Mouse (Mus musculus) urinary bladder, adult 2 months (tissue): ENCODE measurements around the gene Cpm. TPM values are rescaled to one million over a fixed set of nuclear protein-coding genes. Genes with fewer than 3 reads are reported as not detected.

Experiments
- DNase-seq: peaks from one replicate; pipeline ENCODE4 v3.0.0; 2022; ENCODE audit warnings: low spot score
- polyA plus RNA-seq: library from polyadenylated mRNA; depleted of rRNA; stranded (reverse); fragments of >200 nt; gene quantifications from 2 replicates; pipeline ENCODE4 v1.2.3, GENCODE M21; 2012

Cpm gene
- polyA plus RNA-seq, 1 experiment, result 4.1 TPM

DNA sequence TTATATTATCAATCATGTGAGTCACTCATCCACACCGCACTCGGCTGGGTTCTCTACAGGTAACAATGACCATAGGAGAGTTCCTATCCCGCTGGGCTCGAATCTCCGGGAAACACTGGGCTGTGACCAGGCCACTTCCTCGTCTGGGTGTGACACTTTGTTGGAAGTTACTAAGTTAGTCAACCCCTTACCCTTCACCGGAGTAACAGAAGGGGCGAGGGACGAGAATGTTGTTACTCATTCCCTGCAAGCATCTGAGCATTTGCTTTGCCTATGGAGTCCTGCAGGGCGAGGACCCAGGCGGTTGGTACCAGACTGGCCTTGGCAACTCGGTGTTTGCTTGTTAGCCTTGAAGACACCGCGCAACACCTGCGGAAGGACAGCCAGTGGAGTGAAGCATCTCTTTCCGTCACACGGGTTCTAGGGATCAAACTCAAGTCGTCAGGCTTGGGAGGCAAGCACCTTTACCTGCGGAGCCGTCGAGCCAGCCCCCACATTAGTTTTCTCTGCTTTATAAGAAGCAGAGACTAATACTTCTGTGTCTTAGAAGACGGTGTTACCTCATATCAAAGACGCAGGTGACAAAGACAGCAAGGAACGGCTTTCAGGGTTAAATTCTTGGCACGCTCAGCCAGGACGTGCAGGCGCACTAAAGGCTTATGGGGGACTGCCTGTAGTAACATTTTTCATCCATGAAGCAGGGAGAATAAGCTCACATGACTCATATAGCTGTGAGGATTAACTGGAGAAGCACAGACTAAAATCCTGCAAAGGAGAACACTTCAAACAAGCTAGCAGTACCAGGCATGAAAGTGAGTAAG is 10.0 kb upstream of the Cpm start:
- no peak for DNase-seq

DNA sequence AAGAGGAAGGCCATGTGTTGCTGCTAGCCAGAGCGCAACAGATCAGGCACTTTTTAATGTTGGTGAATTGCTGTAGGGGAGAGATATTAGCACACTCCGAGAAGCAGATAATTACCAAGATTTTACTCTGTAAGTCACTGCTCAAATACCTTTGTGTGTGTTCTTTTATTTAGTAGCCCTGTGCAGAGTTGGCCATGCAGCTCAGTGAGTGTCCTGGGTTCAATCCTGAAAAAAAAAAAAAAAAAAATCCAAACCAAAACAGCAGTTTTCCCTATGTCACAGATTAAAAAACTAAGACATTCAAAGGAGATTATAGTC is 9.5 kb upstream of the Cpm start:
- no peak for DNase-seq

DNA sequence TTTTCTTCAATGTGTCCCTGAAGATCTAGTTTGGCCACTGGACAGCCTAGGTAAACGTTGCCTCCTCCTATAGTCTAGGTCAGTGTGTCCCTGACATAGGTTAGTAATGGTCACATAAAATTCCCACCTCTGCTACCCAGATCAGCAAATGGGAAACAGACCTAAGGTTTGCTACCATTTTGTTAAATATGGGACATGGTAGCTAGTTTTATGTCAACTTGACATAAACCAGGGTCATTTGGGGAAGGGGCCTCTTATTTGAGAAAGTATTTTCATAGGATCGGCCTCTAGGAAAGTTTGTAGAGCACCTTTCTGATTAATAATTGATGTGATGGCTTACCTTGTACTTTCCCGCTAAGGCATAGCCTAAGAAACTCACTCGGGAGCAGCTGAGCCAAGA is 8.8 kb upstream of the Cpm start:
- no peak for DNase-seq

DNA sequence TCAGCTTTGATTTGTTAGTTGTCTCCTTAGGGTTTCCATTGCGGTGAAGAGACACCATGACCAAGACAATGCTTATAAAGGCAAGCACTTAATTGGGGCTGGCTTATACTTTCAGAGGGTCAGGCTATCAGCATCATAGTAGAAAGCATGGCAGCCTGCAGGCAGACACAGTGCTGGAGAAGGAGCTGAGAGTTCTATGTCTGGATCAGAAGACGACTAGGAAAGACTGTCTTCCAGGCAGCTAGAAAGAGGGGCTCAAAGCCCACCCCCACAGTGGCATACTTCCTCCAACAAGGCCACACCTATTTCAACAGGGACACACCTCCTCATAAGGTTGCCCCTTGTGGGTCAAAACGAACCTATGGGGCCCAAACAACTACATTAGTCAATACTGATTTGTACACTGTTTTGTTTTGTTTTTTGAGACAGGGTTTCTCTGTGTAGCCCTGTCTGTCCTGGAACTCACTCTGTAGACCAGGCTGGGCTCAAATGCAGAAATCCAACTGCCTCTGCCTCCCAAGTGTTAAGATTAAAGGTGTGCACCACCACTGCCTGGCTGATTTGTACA is 8.3 kb upstream of the Cpm start:
- no peak for DNase-seq

DNA sequence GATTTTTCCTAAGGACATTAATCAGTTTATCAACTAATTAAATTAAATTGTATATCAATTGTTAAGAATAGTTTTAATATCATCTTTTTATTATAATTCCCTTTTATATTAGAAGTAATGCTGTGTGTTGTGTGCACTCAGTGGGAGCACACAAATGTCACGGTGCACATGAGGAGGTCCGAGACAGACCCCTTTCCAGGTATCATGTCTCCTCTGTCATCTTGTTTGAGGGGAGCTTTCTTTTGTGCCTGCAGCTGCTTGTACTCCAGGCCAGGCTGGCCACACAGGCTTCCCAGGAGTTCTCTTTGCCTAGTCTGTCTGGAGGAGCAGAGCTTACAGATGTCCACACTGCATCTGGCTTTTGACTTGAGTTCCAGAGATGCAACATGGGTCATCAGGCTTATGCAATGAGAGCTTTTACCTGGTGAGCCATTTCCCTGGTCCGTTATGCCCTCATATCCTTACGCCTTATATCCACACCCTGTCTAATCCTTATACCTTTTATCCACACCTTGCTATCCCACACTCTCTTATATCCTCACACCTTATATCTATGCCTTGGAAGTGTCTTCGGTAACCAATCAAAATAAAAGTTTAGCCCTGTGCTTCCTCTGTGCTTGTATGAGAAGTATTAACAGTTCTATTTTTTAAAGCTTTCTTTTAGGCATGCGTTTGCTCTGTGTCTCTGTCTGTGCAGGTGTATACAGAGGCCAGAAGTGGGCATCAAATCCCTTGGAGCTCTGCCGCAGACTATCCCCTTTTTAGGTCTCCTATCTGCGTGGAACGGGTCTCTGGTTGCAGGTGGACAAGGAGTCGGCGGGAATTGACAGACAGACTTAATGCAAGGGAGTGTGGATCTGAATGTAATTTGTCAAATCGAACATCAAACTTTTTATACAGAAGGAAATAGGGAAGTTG is 7.4 kb upstream of the Cpm start:
- DNase-seq, result no peak

- DNase-seq, result no peak
These were observed 5.9 kb upstream of the Cpm start for GRCm38 (mm10) chr10:117623358-117623757.

DNA sequence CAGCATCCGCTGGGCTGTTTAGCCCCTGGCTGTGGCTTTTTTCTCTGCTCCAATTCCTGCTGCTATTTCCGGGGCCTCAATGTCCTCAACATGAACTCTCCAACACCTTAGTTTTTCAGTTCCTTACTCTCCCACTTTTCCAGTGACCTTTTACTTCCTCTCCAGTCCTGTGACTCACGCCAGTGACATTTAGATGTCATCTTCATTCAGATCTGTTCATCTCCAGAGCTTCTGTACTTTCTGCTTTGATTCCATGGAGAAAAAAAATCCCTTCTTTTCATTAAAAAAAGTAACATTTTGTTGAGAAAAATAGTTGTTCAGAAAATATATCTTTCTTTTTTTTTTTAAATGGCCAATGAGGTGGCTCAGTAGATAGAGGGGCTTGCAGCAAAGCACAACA is 5.1 kb upstream of the Cpm start:
- DNase-seq, result no peak

DNA sequence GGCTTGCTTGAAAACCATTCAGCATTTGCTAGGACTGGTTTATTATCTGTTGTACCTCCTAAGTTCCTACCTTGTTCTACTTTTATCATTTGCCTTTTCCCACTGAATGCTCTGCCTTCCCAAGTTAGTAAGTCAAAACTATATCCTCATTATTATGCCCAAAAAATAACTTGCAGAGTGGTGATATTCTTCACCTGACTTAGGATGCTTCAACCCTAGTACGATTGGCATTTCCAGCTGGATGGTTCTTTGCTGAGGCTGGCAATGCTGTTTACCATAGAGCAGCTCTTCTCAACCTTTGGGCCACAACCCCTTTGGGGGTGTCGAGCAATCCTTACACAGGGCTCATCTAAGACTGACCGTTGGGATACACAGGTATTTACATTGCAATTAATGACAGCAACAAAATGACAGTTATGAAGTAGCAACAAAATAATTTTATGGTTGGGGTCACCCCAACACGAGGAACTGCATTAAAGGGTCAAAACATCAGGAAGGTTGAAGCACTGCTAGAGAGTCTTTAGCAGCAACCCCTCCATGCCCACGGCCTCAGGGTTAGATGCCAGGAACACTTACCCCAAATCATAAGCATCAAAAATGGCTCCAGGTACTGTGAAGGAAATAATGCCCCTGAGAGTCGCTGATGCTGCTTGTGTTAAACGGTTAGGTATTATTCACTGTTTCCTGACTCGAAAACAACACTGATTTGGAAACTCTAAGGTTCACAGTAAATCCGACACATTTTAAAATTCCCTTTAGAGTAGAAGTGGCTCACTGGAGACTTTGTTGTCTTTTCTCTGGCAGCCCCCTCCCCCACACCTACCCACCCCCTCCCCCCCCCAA is 4.4 kb upstream of the Cpm start:
- no peak for DNase-seq

DNA sequence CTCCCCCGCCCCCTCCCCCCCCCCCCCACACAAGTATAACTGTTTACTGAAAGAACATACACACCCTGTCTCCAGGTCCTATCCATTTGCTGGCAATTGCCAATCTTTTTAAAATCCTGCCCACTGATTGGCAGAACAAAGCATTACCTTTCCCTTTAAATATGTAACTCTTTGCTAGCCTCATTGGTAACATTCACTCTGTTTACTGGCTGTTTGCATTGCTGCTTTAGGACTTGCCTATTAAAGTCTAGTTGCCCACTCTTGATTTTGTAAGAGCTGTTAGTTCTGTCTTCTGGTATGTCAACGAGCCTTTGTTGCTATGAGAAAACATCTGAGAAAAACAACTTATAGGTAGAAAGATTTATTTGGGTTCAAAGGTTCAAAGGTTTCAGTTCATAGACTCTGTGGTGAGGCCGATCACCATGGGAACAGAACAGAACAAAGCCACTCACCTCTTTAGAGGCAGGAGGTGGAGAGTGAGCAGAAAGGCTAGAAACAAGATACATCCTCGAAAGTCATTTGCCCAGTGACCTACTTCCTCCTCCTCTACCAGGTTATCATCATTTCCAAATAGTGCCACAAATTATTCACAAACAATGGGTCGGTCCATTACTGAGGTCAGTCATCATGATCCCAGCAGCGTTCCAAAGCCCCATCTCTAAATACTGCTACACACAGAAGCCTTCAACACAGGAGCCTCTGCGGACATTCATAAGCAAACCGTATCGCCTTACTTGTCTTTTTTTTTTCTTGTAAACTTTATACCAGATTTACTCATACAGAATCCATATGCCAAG is 3.6 kb upstream of the Cpm start:
- no peak for DNase-seq

GRCm38 (mm10) chr10:117626297-117626613 is 3.0 kb upstream of the Cpm start:
- no peak for DNase-seq

GRCm38 (mm10) chr10:117626840-117627615 is 2.3 kb upstream of the Cpm start:
- no peak for DNase-seq

DNA sequence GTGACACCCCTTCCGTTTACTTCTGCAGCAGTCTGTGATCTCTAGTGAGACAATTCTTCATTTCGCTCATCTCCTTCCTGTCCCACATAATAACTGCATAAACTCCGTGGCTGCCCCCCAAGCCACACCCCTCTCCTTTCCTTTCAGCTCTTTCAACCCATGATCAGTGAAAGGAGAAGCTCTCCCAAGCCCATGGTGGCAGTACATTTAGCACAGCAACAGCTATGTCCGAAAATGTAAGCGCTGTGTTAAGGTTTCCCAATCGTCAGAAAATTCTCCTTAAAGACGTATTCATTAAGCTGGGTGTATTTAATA is 1.7 kb upstream of the Cpm start:
- no peak for DNase-seq

GRCm38 (mm10) chr10:117627949-117628348 is 1.4 kb upstream of the Cpm start:
- no peak for DNase-seq

DNA sequence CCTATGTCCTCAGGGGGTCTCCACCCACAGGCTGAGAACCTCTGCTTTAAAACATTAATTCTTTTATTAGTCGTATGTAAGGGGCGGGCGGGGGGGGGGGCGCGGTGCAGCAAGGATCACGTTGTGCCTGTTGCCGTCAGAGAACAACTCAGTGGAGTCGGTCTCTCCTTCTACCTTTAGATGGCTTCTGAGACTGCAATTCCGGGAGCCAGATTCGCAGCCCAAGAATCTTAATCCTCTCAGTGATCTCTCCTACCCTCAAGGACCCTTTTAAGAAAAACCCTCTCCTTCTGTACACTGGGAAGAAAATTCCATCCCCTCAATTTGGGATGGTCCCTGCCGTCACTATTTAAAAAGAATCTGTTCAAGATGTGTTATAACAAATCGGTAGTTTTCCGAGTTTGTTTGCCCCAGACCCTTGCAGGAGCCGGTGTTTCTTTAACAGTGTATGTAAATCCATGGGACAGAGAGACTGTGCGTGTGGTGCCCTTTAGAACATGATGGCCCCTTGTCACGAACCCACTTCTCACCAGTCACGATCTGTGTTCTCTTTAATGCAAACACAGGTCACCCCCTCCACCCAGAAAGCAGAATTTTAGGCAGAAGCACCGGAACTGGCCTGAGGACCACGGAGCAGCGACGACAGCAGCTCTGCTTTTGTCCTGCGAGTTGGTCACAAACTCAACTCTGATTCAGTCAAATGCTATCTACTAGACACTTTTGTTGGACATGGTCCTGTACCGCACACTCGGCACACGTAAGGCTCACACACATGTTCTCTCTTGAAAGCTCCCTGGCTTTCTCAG is 734 bp upstream of the Cpm start:
- DNase-seq, result no peak

GRCm38 (mm10) chr10:117630176-117630575 is 876 bp downstream of the Cpm start:
- no peak for DNase-seq

- no peak for DNase-seq
These were observed 1.5 kb downstream of the Cpm start for GRCm38 (mm10) chr10:117630810-117631209.

- no peak for DNase-seq
These were observed 2.4 kb downstream of the Cpm start for GRCm38 (mm10) chr10:117631562-117632259.

DNA sequence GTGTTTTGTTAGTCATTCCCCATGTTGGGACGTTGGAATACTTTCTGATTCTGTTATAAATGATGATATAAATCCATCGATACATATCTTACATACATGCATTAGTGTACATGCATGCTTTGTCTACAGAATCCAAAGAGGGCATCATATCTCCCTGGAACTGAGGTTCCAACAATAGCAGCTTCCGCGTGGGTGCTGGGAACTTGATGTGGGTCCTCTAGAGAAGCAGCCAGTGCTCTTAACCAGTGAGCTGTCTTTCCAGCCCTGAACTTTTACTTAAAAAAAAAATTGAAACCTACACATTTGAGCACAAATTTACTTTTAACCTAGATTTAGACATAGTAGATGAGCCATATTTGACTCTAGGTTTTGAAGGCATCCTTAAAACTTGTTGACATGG is 3.1 kb downstream of the Cpm start:
- no peak for DNase-seq

DNA sequence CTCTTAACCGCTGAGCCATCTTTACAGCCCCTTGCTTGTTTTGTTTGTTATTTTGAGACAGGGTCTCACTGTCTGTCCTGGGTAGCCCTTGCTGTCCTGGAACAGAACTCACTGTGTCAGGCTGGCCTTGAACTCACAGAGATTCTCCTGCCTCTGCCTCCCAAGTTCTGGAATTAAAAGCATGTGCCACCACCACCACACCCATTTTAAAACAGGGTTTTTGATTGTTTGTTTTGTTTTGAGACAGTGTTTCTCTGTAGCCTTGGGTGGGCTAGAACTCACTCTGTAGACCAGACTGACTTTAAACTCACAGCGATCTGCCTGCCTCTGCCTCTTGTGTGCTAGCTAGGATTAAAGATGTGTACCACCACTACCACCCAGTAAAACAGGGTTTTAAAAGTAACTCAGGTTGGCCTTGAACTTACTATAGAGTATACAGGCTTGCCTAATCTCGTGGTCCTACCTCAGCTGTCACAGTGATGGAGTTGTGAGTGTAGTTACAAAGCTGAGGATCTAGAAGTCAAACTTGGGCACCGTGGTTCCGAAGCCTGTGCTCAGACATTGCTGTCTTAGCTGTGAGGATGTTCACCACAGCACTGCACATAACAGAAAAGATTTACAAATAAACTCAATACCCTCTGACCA is 4.4 kb downstream of the Cpm start:
- DNase-seq, result no peak
